9 mouse cellular contexts compared by ENCODE assay signal in genomic region chr7:24111772-24112155, GRCm38 (mm10). TPM values are rescaled to one million over a fixed set of nuclear protein-coding genes. Genes with fewer than 3 reads are reported as not detected.
DNase-seq lines count a peak whose midpoint lies in the region; ATAC-seq and TF ChIP-seq lines count a peak whose summit lies in the region.
"Had no signal": no experiment of that assay in that cellular context is flagged by ENCODE, and none has a peak within 500 bp of the region (broad histone marks: within the 10 kb centered on the region; RNA-seq: fewer than 3 reads in every experiment).

No protein-coding gene starts in this region.

- TF ChIP-seq CTCF in lung, embryonic 14.5 days (IDR thresholded peaks at IDR 0.05; ENCODE audit: low read depth): no peak

- no peak for DNase-seq in lung, embryonic 14.5 days
- no peak for DNase-seq in lung, postnatal 10 days
- no peak for DNase-seq in limb, embryonic 11.5 days (ENCODE audit: low spot score)
- no peak for DNase-seq in yolk sac, embryonic 10.5 days (ENCODE audit: low spot score)
- DNase-seq in ovary, postnatal 10 days (ENCODE audit: low spot score): no peak

- H3K36me3 ChIP-seq in lung, embryonic 14.5 days (ENCODE audit: insufficient read depth): peaks cover 24% of the 10 kb centered on the region
- H3K36me3 ChIP-seq in forebrain, embryonic 13.5 days (ENCODE audit: poor library complexity, severe bottlenecking): peaks cover 33% of the 10 kb centered on the region
- peaks cover 18% of the 10 kb centered on the region for H3K36me3 ChIP-seq in limb, embryonic 11.5 days (ENCODE audit: control insufficient read depth, insufficient read depth, low read length)
- peaks cover 25% of the 10 kb centered on the region for H3K36me3 ChIP-seq in neural tube, embryonic 15.5 days

- H3K4me2 ChIP-seq in lung, embryonic 14.5 days: peak overlapping the region; percentile 83
- peak overlapping the region; percentile 79 for H3K4me2 ChIP-seq in forebrain, embryonic 13.5 days
- peak overlapping the region; percentile 69 for H3K4me2 ChIP-seq in limb, embryonic 11.5 days (ENCODE audit: low read depth, severe bottlenecking)
- H3K4me2 ChIP-seq in neural tube, embryonic 15.5 days: peak overlapping the region; percentile 82

- H3K4me1 ChIP-seq in lung, embryonic 14.5 days (ENCODE audit: insufficient read depth): peaks cover 4% of the 10 kb centered on the region; the same call in 1 of the 2 replicates
- peaks cover 9% of the 10 kb centered on the region for H3K4me1 ChIP-seq in forebrain, embryonic 13.5 days
- H3K4me1 ChIP-seq in limb, embryonic 11.5 days (ENCODE audit: control insufficient read depth, insufficient read depth, low read length): no peaks in the 10 kb centered on the region
- H3K4me1 ChIP-seq in neural tube, embryonic 15.5 days: peaks cover 6% of the 10 kb centered on the region

- H3K4me3 ChIP-seq in lung, embryonic 14.5 days (ENCODE audit: low read depth, low read length): peak overlapping the region; percentile 65
- H3K4me3 ChIP-seq in forebrain, embryonic 13.5 days: peak overlapping the region; percentile 71
- H3K4me3 ChIP-seq in limb, embryonic 11.5 days (ENCODE audit: low read depth, low read length): peak overlapping the region; percentile 59
- H3K4me3 ChIP-seq in neural tube, embryonic 15.5 days (replicated peaks): peak overlapping the region; percentile 74

- ATAC-seq in lung, embryonic 14.5 days (ENCODE audit: insufficient read depth): peak; percentile 71; the same call in 1 of the 2 replicates
- peak; percentile 81 for ATAC-seq in forebrain, embryonic 13.5 days
- peak; percentile 80; the same call in 1 of the 2 replicates for ATAC-seq in limb, embryonic 11.5 days (ENCODE audit: insufficient number of reproducible peaks, low FRiP score, low TSS enrichment, low read depth)
- peak; percentile 76 for ATAC-seq in neural tube, embryonic 15.5 days (ENCODE audit: low FRiP score)
- ATAC-seq in frontal cortex, adult (ENCODE audit: low TSS enrichment): no peak

- H3K9me3 ChIP-seq in lung, embryonic 14.5 days (ENCODE audit: low read depth, low read length): peaks cover 30% of the 10 kb centered on the region
- peaks cover 32% of the 10 kb centered on the region for H3K9me3 ChIP-seq in forebrain, embryonic 13.5 days (replicated peaks)
- peaks cover 10% of the 10 kb centered on the region for H3K9me3 ChIP-seq in limb, embryonic 11.5 days (ENCODE audit: control insufficient read depth, low read length)
- peaks cover 19% of the 10 kb centered on the region for H3K9me3 ChIP-seq in neural tube, embryonic 15.5 days (replicated peaks)

- no peaks in the 10 kb centered on the region for H3K27me3 ChIP-seq in lung, embryonic 14.5 days (ENCODE audit: insufficient read depth, low read length)
- no peaks in the 10 kb centered on the region for H3K27me3 ChIP-seq in forebrain, embryonic 13.5 days
- no peaks in the 10 kb centered on the region for H3K27me3 ChIP-seq in limb, embryonic 11.5 days (ENCODE audit: control insufficient read depth, insufficient read depth, low read length)
- no peaks in the 10 kb centered on the region for H3K27me3 ChIP-seq in neural tube, embryonic 15.5 days (replicated peaks)

- peak overlapping the region; percentile 76; the same call in 1 of the 2 replicates for H3K27ac ChIP-seq in lung, embryonic 14.5 days (ENCODE audit: low read depth)
- no peak overlapping the region for H3K27ac ChIP-seq in forebrain, embryonic 13.5 days
- H3K27ac ChIP-seq in limb, embryonic 11.5 days (replicated peaks; ENCODE audit: low read depth, low read length): no peak overlapping the region
- H3K27ac ChIP-seq in neural tube, embryonic 15.5 days (replicated peaks): peak overlapping the region; percentile 73
- H3K27ac ChIP-seq: macrophage had no signal

- peak overlapping the region; percentile 51 for H3K9ac ChIP-seq in lung, embryonic 14.5 days
- H3K9ac ChIP-seq in forebrain, embryonic 13.5 days: peak overlapping the region; percentile 56; the same call in 1 of the 2 replicates
- peak overlapping the region; percentile 73 for H3K9ac ChIP-seq in limb, embryonic 11.5 days (ENCODE audit: low read length)
- 0 out of 2 replicates have a peak overlapping the region, but pooled peaks have one; percentile 43 for H3K9ac ChIP-seq in neural tube, embryonic 15.5 days (replicated peaks)

- 3% methylated on average over 9 of the region's 9 CpGs for WGBS in lung, embryonic 14.5 days
- 5% methylated on average over 9 of the region's 9 CpGs for whole genome bisulfite sequencing in forebrain, embryonic 13.5 days
- 4% methylated on average over 9 of the region's 9 CpGs for WGBS in limb, embryonic 11.5 days
- 5% methylated on average over 9 of the region's 9 CpGs for WGBS in neural tube, embryonic 15.5 days

RNA-seq across cellular contexts. Expression of gene Zfp112, which starts 0.3 kb away (rescaled TPM):
- 3.9 and 4.5 TPM in 2 replicates for polyA plus RNA-seq in lung, embryonic 14.5 days (2014; fragmentation: Nextera tagmentation; extraction: Ambion mirVana)
- polyA plus RNA-seq in forebrain, embryonic 13.5 days (2015; fragmentation: Nextera tagmentation; extraction: Ambion mirVana): 7.7 and 8.6 TPM in 2 replicates
- polyA plus RNA-seq in limb, embryonic 11.5 days (2014; fragmentation: Nextera tagmentation; extraction: Ambion mirVana): 3.3 and 5.4 TPM in 2 replicates
- 10.4 and 12.2 TPM in 2 replicates for polyA plus RNA-seq in neural tube, embryonic 15.5 days (2015; fragmentation: Nextera tagmentation; extraction: Ambion mirVana)

RNA-seq across cellular contexts. Expression of gene Zfp235, which starts 22.2 kb away (rescaled TPM):
- polyA plus RNA-seq in lung, embryonic 14.5 days (2014; fragmentation: Nextera tagmentation; extraction: Ambion mirVana): 16.6 TPM in 2 replicates
- polyA plus RNA-seq in forebrain, embryonic 13.5 days (2015; fragmentation: Nextera tagmentation; extraction: Ambion mirVana): 18.7 and 18.8 TPM in 2 replicates
- polyA plus RNA-seq in limb, embryonic 11.5 days (2014; fragmentation: Nextera tagmentation; extraction: Ambion mirVana): 18.4 and 18.5 TPM in 2 replicates
- polyA plus RNA-seq in neural tube, embryonic 15.5 days (2015; fragmentation: Nextera tagmentation; extraction: Ambion mirVana): 24.4 and 24.7 TPM in 2 replicates

RNA-seq across cellular contexts. Expression of gene Zfp180, which starts 30.0 kb away (rescaled TPM):
- 22.8 and 27.2 TPM in 2 replicates for polyA plus RNA-seq in lung, embryonic 14.5 days (2014; fragmentation: Nextera tagmentation; extraction: Ambion mirVana)
- 30.9 and 32.8 TPM in 2 replicates for polyA plus RNA-seq in forebrain, embryonic 13.5 days (2015; fragmentation: Nextera tagmentation; extraction: Ambion mirVana)
- 30.7 and 30.9 TPM in 2 replicates for polyA plus RNA-seq in limb, embryonic 11.5 days (2014; fragmentation: Nextera tagmentation; extraction: Ambion mirVana)
- polyA plus RNA-seq in neural tube, embryonic 15.5 days (2015; fragmentation: Nextera tagmentation; extraction: Ambion mirVana): 31.6 and 33.4 TPM in 2 replicates

RNA-seq across cellular contexts. Expression of gene Vmn1r183, which starts 58.7 kb away (rescaled TPM):
- polyA plus RNA-seq in lung, embryonic 14.5 days (2014; fragmentation: Nextera tagmentation; extraction: Ambion mirVana): not detected in 2 replicates
- not detected in 2 replicates for polyA plus RNA-seq in forebrain, embryonic 13.5 days (2015; fragmentation: Nextera tagmentation; extraction: Ambion mirVana)
- not detected in 2 replicates for polyA plus RNA-seq in limb, embryonic 11.5 days (2014; fragmentation: Nextera tagmentation; extraction: Ambion mirVana)
- not detected in 2 replicates for polyA plus RNA-seq in neural tube, embryonic 15.5 days (2015; fragmentation: Nextera tagmentation; extraction: Ambion mirVana)
- polyA plus RNA-seq: macrophage had no signal

Comparison
In these comparisons a context has a peak if more than half of its experiments do, and no peak if none do; other contexts are left out.
1. H3K27ac ChIP-seq: peak in lung, embryonic 14.5 days (single experiment) and neural tube, embryonic 15.5 days (single experiment); none in forebrain, embryonic 13.5 days (single experiment) and limb, embryonic 11.5 days (single experiment).
2. Peak in every context shown above with its lines, with median percentiles within 50 percentile points of each other: H3K4me2 ChIP-seq, H3K4me3 ChIP-seq and H3K9ac ChIP-seq.